Mouse (Mus musculus): ENCODE measurements at regions not wholly inside any gene's neighbourhood (a gene's known extent, or its start where the extent isn't known, plus 50 kb on each side); places are given as distances from the start of the nearest gene placed in this dataset.

DNA sequence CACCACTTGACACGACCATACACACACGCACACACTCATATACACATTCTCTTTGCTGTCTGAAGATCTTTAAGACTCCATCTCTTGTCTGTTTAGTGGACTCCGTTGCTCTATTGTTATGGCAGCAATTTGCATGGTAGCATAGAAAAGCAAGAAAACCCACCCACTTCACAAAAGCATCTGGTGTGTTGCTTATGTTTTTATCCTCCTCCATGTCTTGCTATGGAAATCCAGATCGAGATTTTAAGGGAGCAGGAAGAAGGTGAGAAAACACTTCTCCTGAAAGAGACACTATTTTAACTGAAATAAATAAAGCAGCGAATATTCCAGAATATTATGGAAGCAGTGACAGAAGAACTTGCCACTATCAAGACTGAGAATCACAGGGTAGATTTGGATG lies 207.5 kb upstream of the Stac start:
- no peak overlapping the region for H3K4me2 ChIP-seq (ENCODE audit: low read depth, low read length)
- no peaks in the 10 kb centered on the region for H3K4me1 ChIP-seq (ENCODE audit: insufficient read depth)
- no peak overlapping the region for H3K4me3 ChIP-seq (ENCODE audit: low read depth, low read length)
- no peak for ATAC-seq
- H3K9me3 ChIP-seq (ENCODE audit: low read length): no peaks in the 10 kb centered on the region
- H3K36me3 ChIP-seq (replicated peaks; ENCODE audit: insufficient read depth, low read length): no peaks in the 10 kb centered on the region
- no peak for DNase-seq
- no peak overlapping the region for H3K27ac ChIP-seq (ENCODE audit: low read depth)
- no peaks in the 10 kb centered on the region for H3K27me3 ChIP-seq (ENCODE audit: insufficient read depth, low read length)
- TF ChIP-seq CTCF (IDR thresholded peaks at IDR 0.05; ENCODE audit: low read depth) (no peak), EP300 (IDR thresholded peaks at IDR 0.05; ENCODE audit: low read depth) (no peak)
- no peak overlapping the region for H3K9ac ChIP-seq (replicated peaks)
- 72% methylated on average over 5 of the region's 5 CpGs for WGBS (ENCODE audit: insufficient replicate concordance)

GRCm38 (mm10) chr9:111879710-111880109 lies 189.6 kb upstream of the Stac start:
- H3K27ac ChIP-seq (ENCODE audit: low read depth): no peak overlapping the region
- H3K4me3 ChIP-seq (ENCODE audit: low read depth, low read length): no peak overlapping the region
- WGBS (ENCODE audit: insufficient replicate concordance): 67% methylated on average over 2 of the region's 2 CpGs
- no peak overlapping the region for H3K9ac ChIP-seq (replicated peaks)
- H3K27me3 ChIP-seq (ENCODE audit: insufficient read depth, low read length): no peaks in the 10 kb centered on the region
- no peak for ATAC-seq
- H3K36me3 ChIP-seq (replicated peaks; ENCODE audit: insufficient read depth, low read length): no peaks in the 10 kb centered on the region
- no peaks in the 10 kb centered on the region for H3K4me1 ChIP-seq (ENCODE audit: insufficient read depth)
- H3K9me3 ChIP-seq (ENCODE audit: low read length): no peaks in the 10 kb centered on the region
- DNase-seq: no peak
- no peak for TF ChIP-seq EP300 (IDR thresholded peaks at IDR 0.05; ENCODE audit: low read depth)
- no peak for TF ChIP-seq CTCF (IDR thresholded peaks at IDR 0.05; ENCODE audit: low read depth)
- H3K4me2 ChIP-seq (ENCODE audit: low read depth, low read length): no peak overlapping the region

DNA sequence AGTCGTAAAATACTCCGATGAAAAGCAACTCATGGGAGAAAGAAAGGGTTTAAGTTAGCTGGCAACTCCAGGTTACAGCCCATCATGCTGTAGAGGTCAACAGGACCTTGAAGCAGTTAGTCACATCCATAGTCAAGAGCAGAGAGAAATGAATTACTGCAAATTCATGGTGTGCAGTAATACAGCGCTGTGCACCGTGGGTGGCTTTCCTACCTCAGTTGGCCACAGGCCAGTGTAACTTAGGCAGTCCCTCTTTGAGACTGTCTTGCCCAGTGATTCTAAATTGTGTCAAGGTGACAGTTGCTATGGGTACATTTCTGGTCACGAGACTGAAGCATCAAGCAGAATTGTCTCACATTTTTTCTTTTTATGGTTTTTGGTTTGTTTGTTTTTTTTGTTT lies 186.7 kb upstream of the Stac start:
- Histone ChIP-seq H3K4me3 (ENCODE audit: low read depth, low read length) (no peak overlapping the region), H3K9ac (replicated peaks) (no peak overlapping the region), H3K4me2 (ENCODE audit: low read depth, low read length) (no peak overlapping the region), H3K27me3 (ENCODE audit: insufficient read depth, low read length) (no peaks in the 10 kb centered on the region), H3K36me3 (replicated peaks; ENCODE audit: insufficient read depth, low read length) (no peaks in the 10 kb centered on the region), H3K4me1 (ENCODE audit: insufficient read depth) (no peaks in the 10 kb centered on the region), H3K9me3 (ENCODE audit: low read length) (no peaks in the 10 kb centered on the region), H3K27ac (ENCODE audit: low read depth) (no peak overlapping the region)
- DNase-seq (no peak), ATAC-seq (no peak)
- 83% methylated on average over 5 of the region's 5 CpGs for WGBS (ENCODE audit: insufficient replicate concordance)
- no peak for TF ChIP-seq EP300 (IDR thresholded peaks at IDR 0.05; ENCODE audit: low read depth)
- TF ChIP-seq CTCF (IDR thresholded peaks at IDR 0.05; ENCODE audit: low read depth): no peak

- Histone ChIP-seq H3K36me3 (replicated peaks; ENCODE audit: insufficient read depth, low read length) (no peaks in the 10 kb centered on the region), H3K4me3 (ENCODE audit: low read depth, low read length) (no peak overlapping the region), H3K27ac (ENCODE audit: low read depth) (no peak overlapping the region), H3K9ac (replicated peaks) (no peak overlapping the region), H3K4me2 (ENCODE audit: low read depth, low read length) (no peak overlapping the region), H3K9me3 (ENCODE audit: low read length) (no peaks in the 10 kb centered on the region), H3K4me1 (ENCODE audit: insufficient read depth) (no peaks in the 10 kb centered on the region), H3K27me3 (ENCODE audit: insufficient read depth, low read length) (no peaks in the 10 kb centered on the region)
- WGBS (ENCODE audit: insufficient replicate concordance): 82% methylated on average over 7 of the region's 7 CpGs
- TF ChIP-seq CTCF (IDR thresholded peaks at IDR 0.05; ENCODE audit: low read depth) (no peak), EP300 (IDR thresholded peaks at IDR 0.05; ENCODE audit: low read depth) (no peak)
- no peak for ATAC-seq
- DNase-seq: no peak
Measured at GRCm38 (mm10) chr9:111870466-111870865, 180.3 kb upstream of the Stac start.

- TF ChIP-seq EP300 (IDR thresholded peaks at IDR 0.05; ENCODE audit: low read depth): no peak
- no peak for TF ChIP-seq CTCF (IDR thresholded peaks at IDR 0.05; ENCODE audit: low read depth)
- ATAC-seq (no peak), DNase-seq (no peak)
- H3K9me3 ChIP-seq (ENCODE audit: low read length): no peaks in the 10 kb centered on the region
- no peak overlapping the region for H3K4me3 ChIP-seq (ENCODE audit: low read depth, low read length)
- H3K27ac ChIP-seq (ENCODE audit: low read depth): no peak overlapping the region
- H3K4me2 ChIP-seq (ENCODE audit: low read depth, low read length): no peak overlapping the region
- 68% methylated on average over 4 of the region's 4 CpGs for WGBS (ENCODE audit: insufficient replicate concordance)
- H3K9ac ChIP-seq (replicated peaks): no peak overlapping the region
- no peaks in the 10 kb centered on the region for H3K27me3 ChIP-seq (ENCODE audit: insufficient read depth, low read length)
- H3K4me1 ChIP-seq (ENCODE audit: insufficient read depth): no peaks in the 10 kb centered on the region
- no peaks in the 10 kb centered on the region for H3K36me3 ChIP-seq (replicated peaks; ENCODE audit: insufficient read depth, low read length)
Measured at GRCm38 (mm10) chr9:111869801-111870382, 179.7 kb upstream of the Stac start.

- Histone ChIP-seq H3K27me3 (ENCODE audit: insufficient read depth, low read length) (no peaks in the 10 kb centered on the region), H3K9me3 (ENCODE audit: low read length) (no peaks in the 10 kb centered on the region), H3K27ac (ENCODE audit: low read depth) (no peak overlapping the region), H3K9ac (replicated peaks) (no peak overlapping the region), H3K4me2 (ENCODE audit: low read depth, low read length) (no peak overlapping the region), H3K4me1 (ENCODE audit: insufficient read depth) (no peaks in the 10 kb centered on the region), H3K36me3 (replicated peaks; ENCODE audit: insufficient read depth, low read length) (no peaks in the 10 kb centered on the region), H3K4me3 (ENCODE audit: low read depth, low read length) (no peak overlapping the region)
- TF ChIP-seq CTCF (IDR thresholded peaks at IDR 0.05; ENCODE audit: low read depth) (no peak), EP300 (IDR thresholded peaks at IDR 0.05; ENCODE audit: low read depth) (no peak)
- no peak for DNase-seq
- ATAC-seq: no peak
- WGBS (ENCODE audit: insufficient replicate concordance): 70% methylated on average over 2 of the region's 2 CpGs
Measured at GRCm38 (mm10) chr9:111858051-111858450, 167.9 kb upstream of the Stac start.

DNA sequence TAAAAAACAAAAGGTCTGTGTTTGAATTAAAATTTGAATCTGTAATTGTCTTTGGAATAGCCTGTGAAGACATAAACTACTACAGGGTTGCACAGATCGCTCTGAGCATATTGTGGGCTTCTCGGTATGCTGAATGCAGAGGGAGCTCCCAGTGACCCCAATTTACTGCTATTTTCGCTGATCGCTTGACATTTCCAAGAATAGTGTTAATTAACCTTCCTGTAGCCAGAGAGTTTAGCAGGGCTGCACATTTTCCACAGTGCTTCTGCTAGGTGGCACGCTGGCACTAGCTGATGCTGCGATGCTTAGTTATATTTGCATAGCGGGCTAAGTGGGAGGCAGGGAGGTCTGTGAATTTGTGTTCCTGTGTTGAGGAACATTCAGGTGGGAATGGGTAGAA lies 164.8 kb upstream of the Stac start:
- H3K4me2 ChIP-seq (ENCODE audit: low read depth, low read length): no peak overlapping the region
- no peak overlapping the region for H3K4me3 ChIP-seq (ENCODE audit: low read depth, low read length)
- H3K4me1 ChIP-seq (ENCODE audit: insufficient read depth): no peaks in the 10 kb centered on the region
- no peaks in the 10 kb centered on the region for H3K9me3 ChIP-seq (ENCODE audit: low read length)
- TF ChIP-seq CTCF (IDR thresholded peaks at IDR 0.05; ENCODE audit: low read depth): no peak
- no peak for TF ChIP-seq EP300 (IDR thresholded peaks at IDR 0.05; ENCODE audit: low read depth)
- no peaks in the 10 kb centered on the region for H3K27me3 ChIP-seq (ENCODE audit: insufficient read depth, low read length)
- H3K27ac ChIP-seq (ENCODE audit: low read depth): no peak overlapping the region
- WGBS (ENCODE audit: insufficient replicate concordance): 79% methylated on average over 7 of the region's 7 CpGs
- ATAC-seq: no peak
- no peak for DNase-seq
- no peak overlapping the region for H3K9ac ChIP-seq (replicated peaks)
- no peaks in the 10 kb centered on the region for H3K36me3 ChIP-seq (replicated peaks; ENCODE audit: insufficient read depth, low read length)

All from liver, postnatal 0 days (tissue).